Mouse (Mus musculus) kidney, adult 2 months (tissue): ENCODE data around the gene Gpr152. TPM values are rescaled to one million over a fixed set of nuclear protein-coding genes. Genes with fewer than 3 reads are reported as not detected.
"Not testable (repeated sequence)": the region's sequence is repeated elsewhere in the genome, so short reads cannot be mapped to it uniquely, and the experiment has no call there.

ENCODE experiments used
- DNase-seq: peaks from one replicate; pipeline ENCODE4 v3.0.0; 2021
- H3K27ac ChIP-seq: fragments of 200-500 bp; 2 replicates; pipeline ENCODE4 v1.5.1; 2012; ENCODE audit warnings: low read depth, low read length, control low read depth, inconsistent platforms; ENCODE audit not compliant: insufficient read depth
- H3K27me3 ChIP-seq: fragments of 200-500 bp; replicated peaks from 2 replicates; pipeline ENCODE4 v1.6.1; 2012; ENCODE audit warnings: mild to moderate bottlenecking, moderate library complexity, low read length, inconsistent platforms; ENCODE audit not compliant: control insufficient read depth, insufficient read depth
- H3K36me3 ChIP-seq: fragments of 200-500 bp; 2 replicates; pipeline ENCODE4 v1.6.1; 2012; ENCODE audit warnings: mild to moderate bottlenecking, moderate library complexity, low read length, inconsistent platforms; ENCODE audit not compliant: control insufficient read depth, insufficient read depth
- H3K4me1 ChIP-seq: fragments of 200-500 bp; 2 replicates; pipeline ENCODE4 v1.6.1; 2011; ENCODE audit warnings: low read length; ENCODE audit not compliant: control insufficient read depth, insufficient read depth
- H3K4me3 ChIP-seq: fragments of 200-500 bp; 2 replicates; pipeline ENCODE4 v1.5.1; 2011; ENCODE audit warnings: mild to moderate bottlenecking, low read depth, low read length, control low read depth; ENCODE audit not compliant: insufficient read depth
- CTCF ChIP-seq: fragments of 200-500 bp; conservative IDR thresholded peaks from 2 replicates; pipeline ENCODE4 v1.5.1; 2011; ENCODE audit warnings: low read depth, mild to moderate bottlenecking, control low read depth, low read length, moderate library complexity, mixed read lengths; ENCODE audit not compliant: insufficient read depth, insufficient read length
- POLR2A ChIP-seq: fragments of 200-500 bp; IDR thresholded peaks from one replicate; pipeline ENCODE4 v1.6.1; 2011; ENCODE audit warnings: low read depth, low read length, control low read depth
- WGBS: fragments of 180-500 bp; shearing (Covaris S2); methylation state at CpG from one replicate; pipeline ENCODE4 v1.1.7; 2018; 5-methylcytosine and 5-hydroxymethylcytosine counted together
- polyA plus RNA-seq: library from polyadenylated mRNA; depleted of rRNA; stranded (reverse); fragments of >200 nt; gene quantifications from 2 replicates; pipeline ENCODE4 v1.2.3, GENCODE M21; 2012

Gpr152 gene
- polyA plus RNA-seq, 1 experiment: 0.05 TPM

DNA sequence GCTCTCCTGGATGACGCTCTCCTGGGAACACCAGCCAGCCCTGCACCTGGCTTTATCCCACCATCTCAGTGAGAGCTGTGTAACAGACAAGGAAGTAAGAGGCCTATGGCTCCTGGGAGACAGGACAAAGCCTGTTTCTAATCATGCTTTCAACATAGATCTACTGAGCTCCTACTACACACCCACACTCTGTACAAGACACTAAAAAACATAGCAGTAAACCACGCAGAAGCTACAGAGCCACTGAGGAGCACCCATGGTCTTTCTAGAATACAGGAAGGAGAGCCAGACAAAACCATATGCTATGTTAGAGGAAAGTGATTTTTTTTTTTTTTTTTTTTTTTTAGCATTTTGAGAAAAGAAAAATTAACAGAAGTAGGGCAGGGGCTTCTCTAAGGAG, 21.2 kb upstream of the Gpr152 start:
- H3K27me3 ChIP-seq: no peaks in the 10 kb centered on the region
- H3K27ac ChIP-seq: no peak overlapping the region
- no peak for DNase-seq
- TF ChIP-seq CTCF (no peak), POLR2A (no peak)
- H3K36me3 ChIP-seq: no peaks in the 10 kb centered on the region
- H3K4me3 ChIP-seq: no peak overlapping the region
- H3K4me1 ChIP-seq: peaks cover 15% of the 10 kb centered on the region
- 99% methylated on average over 2 of the region's 2 CpGs for WGBS

DNA sequence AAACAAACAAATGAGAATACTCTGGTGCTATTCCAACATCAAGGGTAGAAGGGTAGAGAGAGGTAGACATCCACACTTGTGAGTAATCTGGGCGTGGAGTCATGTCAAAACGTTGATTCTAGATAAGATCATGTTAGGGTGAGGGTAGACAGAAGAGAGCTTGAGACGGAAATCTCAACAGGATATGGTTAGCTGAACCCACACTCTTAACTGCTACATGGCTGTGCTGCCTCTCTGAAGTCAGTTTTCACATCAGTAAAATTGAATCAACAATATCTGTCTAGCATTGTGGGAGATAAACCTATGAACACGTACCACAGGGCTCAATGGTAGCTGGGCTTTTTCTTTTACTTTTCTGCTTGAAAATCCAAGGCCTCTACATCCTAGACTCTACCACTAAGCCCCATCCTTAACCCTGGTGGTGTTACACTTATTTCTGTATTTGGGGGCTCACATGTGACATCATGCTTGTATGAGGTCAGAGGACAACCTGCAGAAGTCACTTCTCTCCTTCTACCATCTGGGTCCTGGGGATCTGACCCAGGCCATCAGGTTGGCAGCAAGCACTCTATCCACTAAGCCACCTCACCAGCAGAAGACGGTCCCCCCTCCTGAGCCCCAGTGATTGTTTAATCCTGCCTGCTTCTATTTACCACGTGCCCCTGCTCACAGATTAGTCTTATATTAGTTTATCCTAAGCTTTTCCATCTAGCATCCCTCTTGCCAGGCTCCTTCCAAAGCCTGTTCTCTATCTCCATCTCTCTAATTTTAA, 19.7 kb upstream of the Gpr152 start:
- 85% methylated on average over 6 of the region's 6 CpGs for WGBS
- TF ChIP-seq CTCF (no peak), POLR2A (no peak)
- Histone ChIP-seq H3K27ac (no peak overlapping the region), H3K27me3 (no peaks in the 10 kb centered on the region), H3K36me3 (no peaks in the 10 kb centered on the region), H3K4me1 (peaks cover 4% of the 10 kb centered on the region), H3K4me3 (no peak overlapping the region)
- no peak for DNase-seq

- Histone ChIP-seq H3K27me3 (no peaks in the 10 kb centered on the region), H3K27ac (no peak overlapping the region), H3K4me3 (no peak overlapping the region), H3K36me3 (no peaks in the 10 kb centered on the region), H3K4me1 (peaks cover 4% of the 10 kb centered on the region)
- 95% methylated on average over 2 of the region's 2 CpGs for WGBS
- DNase-seq: no peak
- TF ChIP-seq POLR2A (no peak), CTCF (no peak)
Observed at GRCm38 (mm10) chr19:4120496-4120895, 19.1 kb upstream of the Gpr152 start.

DNA sequence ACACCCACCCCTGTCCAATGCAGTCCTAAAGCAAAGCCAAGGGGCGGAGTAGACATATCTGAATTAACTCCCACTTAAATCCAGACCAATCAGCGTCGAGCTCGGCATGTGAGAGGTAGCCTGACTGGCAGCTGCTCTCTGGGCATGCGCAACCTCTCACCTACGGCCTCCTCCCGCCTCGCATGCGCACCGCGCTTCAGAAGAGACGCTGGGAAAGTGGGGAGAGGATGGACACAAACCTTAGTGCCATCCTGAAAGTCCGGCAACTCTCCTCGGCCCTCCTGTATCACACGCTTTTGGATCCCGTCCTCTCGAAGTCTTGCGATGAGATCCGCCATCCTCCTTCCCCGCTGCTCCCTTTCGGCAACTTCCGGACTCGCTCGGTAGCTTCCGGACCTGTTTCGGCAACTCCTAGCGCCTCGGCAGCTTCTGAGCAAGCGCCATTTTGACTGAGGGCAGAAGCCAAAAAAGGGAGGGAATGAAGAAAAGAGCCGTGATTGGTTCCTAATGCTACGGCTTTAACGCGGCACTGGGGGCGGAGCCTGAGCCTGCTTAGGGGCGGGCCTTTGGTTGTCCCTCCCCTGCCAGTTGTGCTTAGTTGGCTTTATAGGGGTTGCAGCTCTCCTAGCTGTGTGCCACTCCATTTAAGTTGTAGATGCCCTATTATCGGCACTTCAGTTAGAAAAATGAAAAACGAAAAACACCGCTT, 18.3 kb upstream of the Gpr152 start:
- Histone ChIP-seq H3K27ac (peak overlapping the region; percentile 68), H3K4me1 (peaks cover 4% of the 10 kb centered on the region), H3K27me3 (no peaks in the 10 kb centered on the region), H3K4me3 (peak overlapping the region; percentile 52), H3K36me3 (no peaks in the 10 kb centered on the region)
- peak; percentile 99 for DNase-seq
- no peak for TF ChIP-seq CTCF
- TF ChIP-seq POLR2A: no peak
- 3% methylated on average over 38 of the region's 38 CpGs for WGBS

GRCm38 (mm10) chr19:4121896-4122295, 17.7 kb upstream of the Gpr152 start:
- 54% methylated on average over 6 of the region's 6 CpGs for WGBS
- peaks cover 10% of the 10 kb centered on the region for H3K4me1 ChIP-seq
- H3K27me3 ChIP-seq, H3K4me3 ChIP-seq, DNase-seq, H3K36me3 ChIP-seq, H3K27ac ChIP-seq: not testable (repeated sequence)

GRCm38 (mm10) chr19:4122411-4123370, 16.9 kb upstream of the Gpr152 start:
- TF ChIP-seq POLR2A (no peak), CTCF (no peak)
- 84% methylated on average over 7 of the region's 7 CpGs for WGBS
- no peak for DNase-seq
- peaks cover 10% of the 10 kb centered on the region for H3K4me1 ChIP-seq
- no peak overlapping the region for H3K4me3 ChIP-seq
- no peak overlapping the region for H3K27ac ChIP-seq
- no peaks in the 10 kb centered on the region; the same call in 1 of the 2 replicates for H3K36me3 ChIP-seq
- H3K27me3 ChIP-seq: no peaks in the 10 kb centered on the region
